Mouse (Mus musculus) heart, postnatal 0 days (tissue): Measurements from ENCODE around the gene Zfhx3.

Experiments used
- CTCF ChIP-seq: IDR thresholded peaks from 2 replicates; pipeline ENCODE4 v1.5.1; 2016; ENCODE audit warnings: antibody characterized with exemption, control low read depth, low read depth
- EP300 ChIP-seq: IDR thresholded peaks from 2 replicates; pipeline ENCODE4 v1.6.1; 2016; ENCODE audit warnings: antibody characterized with exemption, low read depth

- no peak for TF ChIP-seq CTCF
- TF ChIP-seq EP300, result no peak
Observed at GRCm38 (mm10) chr8:107998874-107999273, 56.4 kb downstream of the Zfhx3 start.
